Mouse (Mus musculus) lung, postnatal 0 days (tissue): ENCODE measurements around the gene Fcer1g.

Experiments
- CTCF ChIP-seq: IDR thresholded peaks from 2 replicates; pipeline ENCODE4 v1.5.1; 2016; ENCODE audit warnings: antibody characterized with exemption, mild to moderate bottlenecking
- EP300 ChIP-seq: IDR thresholded peaks from 2 replicates; pipeline ENCODE4 v1.6.1; 2016; ENCODE audit warnings: antibody characterized with exemption, mild to moderate bottlenecking, control low read depth

GRCm38 (mm10) chr1:171231844-171232243 lies 2.3 kb downstream of the Fcer1g start:
- no peak for TF ChIP-seq CTCF
- no peak for TF ChIP-seq EP300
